Mouse (Mus musculus) midbrain, embryonic 11.5 days (tissue): ENCODE data around the gene Hyal1. TPM values are rescaled to one million over a fixed set of nuclear protein-coding genes. Genes with fewer than 3 reads are reported as not detected.

ENCODE experiments used
- ATAC-seq: fragments of 200-750 bp; cut with Nextera tagmentation; 2 replicates; pipeline ENCODE4 v1.8.0; 2017; ENCODE audit warnings: moderate TSS enrichment, moderate library complexity; ENCODE audit not compliant: low FRiP score
- DNase-seq: peaks from one replicate; pipeline ENCODE4 v3.0.0; 2015; ENCODE audit warnings: low spot score; ENCODE audit errors: missing footprints
- H3K27ac ChIP-seq: fragments of 300-500 bp; sonication (generic); 2 replicates; pipeline ENCODE4 v1.5.1; 2014; ENCODE audit warnings: low read depth, low read length
- H3K27me3 ChIP-seq: fragments of 300-500 bp; sonication (generic); 2 replicates; pipeline ENCODE4 v1.6.1; 2014; ENCODE audit warnings: mild to moderate bottlenecking, low read length, moderate library complexity, mixed read lengths; ENCODE audit not compliant: control insufficient read depth, insufficient read depth
- H3K36me3 ChIP-seq: fragments of 300-500 bp; sonication (generic); 2 replicates; pipeline ENCODE4 v1.6.1; 2014; ENCODE audit warnings: mild to moderate bottlenecking, low read length, moderate library complexity, mixed read lengths; ENCODE audit not compliant: control insufficient read depth, insufficient read depth
- H3K4me1 ChIP-seq: fragments of 300-500 bp; sonication (generic); 2 replicates; pipeline ENCODE4 v1.6.1; 2014; ENCODE audit warnings: low read length; ENCODE audit not compliant: control insufficient read depth, insufficient read depth
- H3K4me2 ChIP-seq: fragments of 300-500 bp; sonication (generic); 2 replicates; pipeline ENCODE4 v1.6.1; 2014; ENCODE audit warnings: mild to moderate bottlenecking, moderate library complexity
- H3K4me3 ChIP-seq: fragments of 300-500 bp; sonication (generic); 2 replicates; pipeline ENCODE4 v1.5.1; 2014; ENCODE audit warnings: low read depth, low read length
- H3K9ac ChIP-seq: fragments of 300-500 bp; sonication (generic); 2 replicates; pipeline ENCODE4 v1.6.1; 2014; ENCODE audit warnings: low read length
- H3K9me3 ChIP-seq: fragments of 300-500 bp; sonication (generic); 2 replicates; pipeline ENCODE4 v1.6.1; 2016; ENCODE audit warnings: low read length; ENCODE audit not compliant: control insufficient read depth
- WGBS: fragments of 180-500 bp; shearing (Covaris S2); extraction: QIAGEN DNeasy Blood & Tissue Kit; methylation state at CpG from one replicate; pipeline ENCODE4 v1.1.7; 2014; 5-methylcytosine and 5-hydroxymethylcytosine counted together
- polyA plus RNA-seq: library from polyadenylated mRNA; unstranded; fragments of >200 nt; fragmentation: Nextera tagmentation; extraction: Ambion mirVana; gene quantifications from 2 replicates; pipeline ENCODE4 v1.2.1, GENCODE M21; 2014

Hyal1 gene
- polyA plus RNA-seq, 1 experiment from 2014 or later = 4.8 TPM

DNA sequence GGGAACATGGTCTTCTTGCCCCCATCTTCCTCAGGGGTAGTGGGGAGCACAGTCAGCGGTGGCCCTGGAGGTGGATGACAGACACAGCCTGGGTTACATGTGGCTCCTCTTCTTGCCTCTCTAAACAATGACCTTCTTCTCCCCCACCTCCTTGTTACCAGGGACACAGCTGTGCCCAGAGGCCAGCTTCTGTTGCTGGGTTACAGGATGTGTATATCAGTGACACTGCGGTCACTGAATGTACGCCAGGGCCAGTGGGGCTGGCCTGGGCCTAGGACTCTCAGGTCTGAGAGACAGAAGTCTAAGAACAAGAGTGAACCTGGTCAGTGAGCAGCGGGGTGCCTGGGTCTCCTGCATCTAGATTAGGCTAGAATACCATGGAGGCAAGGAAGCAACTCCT is 38.3 kb downstream of the Hyal1 start:
- H3K36me3 ChIP-seq = peaks cover 54% of the 10 kb centered on the region
- no peaks in the 10 kb centered on the region for H3K9me3 ChIP-seq
- ATAC-seq = no peak
- H3K4me2 ChIP-seq = no peak overlapping the region
- H3K27ac ChIP-seq = peak overlapping the region; percentile 64
- WGBS = 70% methylated on average over 4 of the region's 4 CpGs
- no peaks in the 10 kb centered on the region for H3K27me3 ChIP-seq
- no peak overlapping the region for H3K4me3 ChIP-seq
- peaks cover 29% of the 10 kb centered on the region for H3K4me1 ChIP-seq
- H3K9ac ChIP-seq = no peak overlapping the region; the same call in 1 of the 2 replicates
- no peak for DNase-seq

DNA sequence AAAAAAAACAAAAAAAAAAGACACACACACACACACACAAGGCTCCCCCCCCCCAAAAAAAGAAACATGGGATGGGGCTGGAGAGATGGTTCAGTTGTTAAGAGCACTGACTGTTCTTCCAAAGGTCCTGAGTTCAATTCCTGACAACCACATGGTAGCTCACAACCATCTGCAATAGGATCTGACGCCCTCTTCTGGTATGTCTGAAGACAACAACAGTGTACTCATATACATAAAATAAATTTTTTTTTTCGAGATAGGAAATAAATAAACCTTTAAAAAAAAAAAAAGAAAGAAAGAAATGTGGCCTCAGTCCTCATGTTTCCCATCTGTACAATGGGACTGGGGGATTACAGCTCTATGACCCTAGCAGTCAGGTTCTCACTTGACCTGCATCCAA is 40.7 kb downstream of the Hyal1 start:
- H3K27me3 ChIP-seq = no peaks in the 10 kb centered on the region
- no peak overlapping the region for H3K27ac ChIP-seq
- peaks cover 58% of the 10 kb centered on the region for H3K36me3 ChIP-seq
- no peaks in the 10 kb centered on the region for H3K9me3 ChIP-seq
- H3K9ac ChIP-seq = no peak overlapping the region
- DNase-seq (no peak), ATAC-seq (no peak)
- H3K4me1 ChIP-seq = peaks cover 16% of the 10 kb centered on the region
- H3K4me3 ChIP-seq = no peak overlapping the region
- 85% methylated on average over 2 of the region's 2 CpGs for WGBS
- H3K4me2 ChIP-seq = no peak overlapping the region

DNA sequence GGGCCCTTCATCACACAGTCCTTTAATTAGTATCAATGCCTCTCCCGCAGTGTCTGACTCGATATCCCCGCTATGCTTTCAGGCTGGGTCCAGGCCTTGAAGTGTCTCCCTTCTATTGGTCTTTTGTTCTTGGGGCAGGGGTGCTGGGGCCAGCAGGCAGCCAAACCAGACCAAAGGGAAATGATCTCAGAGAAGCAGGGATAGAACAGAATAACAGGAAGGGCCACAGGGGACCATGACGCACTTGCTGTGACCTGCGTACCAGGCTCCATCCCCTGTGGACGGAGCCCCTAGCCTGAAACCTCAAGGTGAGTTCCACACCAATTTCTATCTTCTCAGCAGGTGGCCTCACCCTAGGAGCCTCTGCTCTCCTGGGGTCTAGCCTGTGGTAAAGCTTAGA is 41.4 kb downstream of the Hyal1 start:
- H3K9ac ChIP-seq = no peak overlapping the region
- no peaks in the 10 kb centered on the region for H3K9me3 ChIP-seq
- H3K4me1 ChIP-seq = peaks cover 14% of the 10 kb centered on the region
- H3K4me2 ChIP-seq = no peak overlapping the region
- no peak overlapping the region for H3K4me3 ChIP-seq
- no peak for DNase-seq
- H3K27me3 ChIP-seq = no peaks in the 10 kb centered on the region
- H3K27ac ChIP-seq = no peak overlapping the region
- 94% methylated on average over 6 of the region's 6 CpGs for WGBS
- peaks cover 58% of the 10 kb centered on the region for H3K36me3 ChIP-seq
- no peak for ATAC-seq

- no peak overlapping the region for H3K27ac ChIP-seq
- no peak overlapping the region for H3K9ac ChIP-seq
These were observed 42.2 kb downstream of the Hyal1 start for GRCm38 (mm10) chr9:107618778-107619545.

GRCm38 (mm10) chr9:107619546-107619879 is 42.8 kb downstream of the Hyal1 start:
- Histone ChIP-seq H3K36me3 (peaks cover 53% of the 10 kb centered on the region), H3K9ac (no peak overlapping the region), H3K27me3 (no peaks in the 10 kb centered on the region), H3K4me1 (peaks cover 10% of the 10 kb centered on the region), H3K27ac (no peak overlapping the region), H3K9me3 (no peaks in the 10 kb centered on the region), H3K4me3 (no peak overlapping the region), H3K4me2 (no peak overlapping the region)
- ATAC-seq (no peak), DNase-seq (no peak)
- WGBS = 88% methylated on average over 13 of the region's 13 CpGs

More at GRCm38 (mm10) chr9:107618778-107619545, 42.2 kb downstream of the Hyal1 start:
- Histone ChIP-seq H3K4me2 (no peak overlapping the region), H3K36me3 (peaks cover 58% of the 10 kb centered on the region), H3K4me3 (no peak overlapping the region), H3K27me3 (no peaks in the 10 kb centered on the region), H3K9me3 (no peaks in the 10 kb centered on the region), H3K4me1 (peaks cover 13% of the 10 kb centered on the region)
- DNase-seq (no peak), ATAC-seq (no peak)
- 86% methylated on average over 13 of the region's 13 CpGs for WGBS

- no peak overlapping the region for H3K4me3 ChIP-seq
- no peak overlapping the region for H3K27ac ChIP-seq
- H3K27me3 ChIP-seq = no peaks in the 10 kb centered on the region
- no peak overlapping the region for H3K4me2 ChIP-seq
- peaks cover 40% of the 10 kb centered on the region for H3K36me3 ChIP-seq
- DNase-seq (no peak), ATAC-seq (no peak)
- H3K9ac ChIP-seq = no peak overlapping the region
- H3K9me3 ChIP-seq = no peaks in the 10 kb centered on the region
- peaks cover 6% of the 10 kb centered on the region for H3K4me1 ChIP-seq
These were observed 44.2 kb downstream of the Hyal1 start for GRCm38 (mm10) chr9:107620954-107621353.

DNA sequence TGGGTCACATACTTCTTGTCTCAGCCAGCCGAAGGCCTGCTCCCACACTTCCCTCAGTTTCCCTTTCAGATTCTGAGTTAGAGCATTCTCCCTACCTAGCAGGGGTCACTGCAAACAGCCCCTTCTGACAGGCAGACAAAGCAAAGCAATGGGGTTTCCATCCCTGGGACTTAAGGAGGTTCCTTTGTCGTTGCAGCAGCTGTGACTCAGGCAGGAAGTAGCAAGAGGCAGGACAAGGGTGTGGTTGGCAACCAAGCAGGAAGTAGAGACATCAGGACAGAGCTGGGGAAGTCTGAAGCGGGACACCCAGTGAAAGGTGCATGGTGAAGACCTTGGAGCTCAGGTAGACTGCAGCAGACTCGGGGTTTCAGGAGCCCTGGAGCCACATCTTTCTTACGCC is 47.8 kb downstream of the Hyal1 start:
- Histone ChIP-seq H3K4me3 (no peak overlapping the region), H3K4me1 (peaks cover 42% of the 10 kb centered on the region), H3K27me3 (no peaks in the 10 kb centered on the region), H3K36me3 (peaks cover 9% of the 10 kb centered on the region), H3K9me3 (no peaks in the 10 kb centered on the region), H3K9ac (no peak overlapping the region), H3K4me2 (no peak overlapping the region), H3K27ac (no peak overlapping the region)
- DNase-seq = no peak
- ATAC-seq = no peak
- 67% methylated on average over 5 of the region's 5 CpGs for WGBS

DNA sequence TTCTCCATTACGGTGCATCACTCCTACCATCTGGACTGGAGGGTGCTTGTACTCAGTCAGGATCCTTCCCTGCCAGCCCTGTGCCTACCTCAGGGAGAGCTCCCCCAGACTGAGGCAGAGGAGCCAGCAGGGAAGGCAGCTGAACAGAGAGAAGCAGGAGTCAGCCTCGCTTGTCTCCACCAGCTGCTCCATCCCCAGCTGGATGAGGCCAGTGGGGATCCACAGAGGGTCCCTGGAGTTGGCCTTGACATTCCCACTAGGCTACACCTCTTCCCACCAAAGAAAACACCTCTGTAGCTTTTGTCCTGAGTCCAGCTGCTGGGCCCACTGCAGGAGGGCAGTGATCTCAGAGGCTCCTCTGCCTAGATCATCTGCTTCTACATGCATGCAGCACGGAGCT is 48.2 kb downstream of the Hyal1 start:
- no peak overlapping the region for H3K4me2 ChIP-seq
- ATAC-seq (no peak), DNase-seq (no peak)
- H3K4me1 ChIP-seq = peaks cover 46% of the 10 kb centered on the region
- H3K27ac ChIP-seq = no peak overlapping the region
- H3K27me3 ChIP-seq = no peaks in the 10 kb centered on the region
- 80% methylated on average over 3 of the region's 3 CpGs for WGBS
- no peaks in the 10 kb centered on the region for H3K9me3 ChIP-seq
- no peak overlapping the region; the same call in 1 of the 2 replicates for H3K9ac ChIP-seq
- H3K36me3 ChIP-seq = peaks cover 5% of the 10 kb centered on the region
- no peak overlapping the region for H3K4me3 ChIP-seq

GRCm38 (mm10) chr9:107625351-107626128 is 48.8 kb downstream of the Hyal1 start:
- H3K4me2 ChIP-seq = no peak overlapping the region; the same call in 1 of the 2 replicates
- ATAC-seq (no peak), DNase-seq (no peak)
- peaks cover 2% of the 10 kb centered on the region for H3K36me3 ChIP-seq
- peaks cover 52% of the 10 kb centered on the region for H3K4me1 ChIP-seq
- H3K9me3 ChIP-seq = no peaks in the 10 kb centered on the region
- H3K9ac ChIP-seq = no peak overlapping the region
- H3K4me3 ChIP-seq = no peak overlapping the region
- no peaks in the 10 kb centered on the region for H3K27me3 ChIP-seq
- 89% methylated on average over 12 of the region's 12 CpGs for WGBS
- no peak overlapping the region for H3K27ac ChIP-seq
